Comparison of ENCODE assay signal across 16 mouse cellular contexts in genomic region chr14:61349876-61350275, GRCm38 (mm10).
"Had no signal": no experiment of that assay in that cellular context is flagged by ENCODE, and none has a peak within 500 bp of the region (broad histone marks: within the 10 kb centered on the region; RNA-seq: fewer than 3 reads in every experiment).

No protein-coding gene starts in this region.

- H3K4me1 ChIP-seq: neural tube, embryonic 13.5 days; neural tube, embryonic 15.5 days; stomach, embryonic 15.5 days had no signal

- H3K36me3 ChIP-seq: neural tube, embryonic 13.5 days; neural tube, embryonic 15.5 days; stomach, embryonic 15.5 days had no signal

- H3K9ac ChIP-seq: neural tube, embryonic 13.5 days; neural tube, embryonic 15.5 days; stomach, embryonic 15.5 days had no signal

- H3K4me3 ChIP-seq: neural tube, embryonic 13.5 days; neural tube, embryonic 15.5 days; stomach, embryonic 15.5 days had no signal

- H3K27me3 ChIP-seq: neural tube, embryonic 13.5 days; neural tube, embryonic 15.5 days; stomach, embryonic 15.5 days had no signal

- H3K4me2 ChIP-seq: neural tube, embryonic 13.5 days; neural tube, embryonic 15.5 days; stomach, embryonic 15.5 days had no signal

- H3K9me3 ChIP-seq: neural tube, embryonic 13.5 days; neural tube, embryonic 15.5 days; stomach, embryonic 15.5 days had no signal

- H3K27ac ChIP-seq: neural tube, embryonic 13.5 days; neural tube, embryonic 15.5 days; stomach, embryonic 15.5 days; stomach, postnatal 0 days had no signal

- DNase-seq: retina, postnatal 1 day; right cerebral cortex, adult 18-20 months; right cerebral cortex, postnatal 14 days; right cerebral cortex, postnatal 25 days; right cerebral cortex, postnatal 4 days; spleen, adult 18-20 months; thymus, adult 18-20 months; thymus, adult 2 months; thymus, postnatal 14 days; thymus, postnatal 25 days; thymus, postnatal 36 days; thymus, postnatal 4 days had no signal
